Mouse (Mus musculus) liver, postnatal 0 days (tissue): ENCODE data around the gene Hoxd4.

ENCODE experiments used
- CTCF ChIP-seq: sonication (generic); IDR thresholded peaks from 2 replicates; pipeline ENCODE4 v1.5.1; 2016; ENCODE audit warnings: antibody characterized with exemption, low read depth
- EP300 ChIP-seq: IDR thresholded peaks from 2 replicates; pipeline ENCODE4 v1.6.1; 2016; ENCODE audit warnings: antibody characterized with exemption, low read depth, mild to moderate bottlenecking

DNA sequence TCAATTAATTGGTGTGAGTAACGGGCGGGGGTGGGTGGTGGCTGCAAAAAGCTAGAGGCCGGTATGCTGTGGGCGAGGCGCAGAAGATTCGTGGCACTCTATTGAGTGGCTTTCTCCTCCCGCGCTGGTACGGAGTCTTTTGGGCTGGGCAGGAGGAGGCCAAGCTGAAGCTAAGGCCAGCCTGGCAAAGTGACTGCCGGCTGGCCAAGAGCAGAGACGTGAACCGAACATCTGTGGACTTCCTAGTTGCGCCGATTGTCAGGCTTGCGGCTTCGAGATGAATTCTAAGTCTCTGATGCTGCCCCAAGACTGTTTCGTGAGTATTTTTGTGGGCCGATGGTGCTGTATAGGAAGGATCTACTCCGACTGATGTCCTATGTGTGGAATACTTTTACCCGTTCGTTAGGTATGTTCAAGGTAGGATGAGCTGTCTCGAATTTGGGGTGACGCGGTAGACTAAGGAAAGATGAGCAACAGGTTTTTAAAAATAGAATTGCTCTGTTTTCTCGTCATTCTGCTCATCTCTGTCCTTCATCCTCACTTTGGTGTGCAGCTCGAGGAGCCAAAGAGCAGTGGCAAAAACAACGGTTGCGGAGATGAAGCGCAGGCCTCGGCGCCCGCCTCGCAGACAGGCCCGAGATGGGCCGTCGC is 44.4 kb upstream of the Hoxd4 start:
- TF ChIP-seq CTCF (no peak), EP300 (no peak)
